Mouse (Mus musculus) MEL (cell line): Measurements from ENCODE around the gene Cend1. TPM values are rescaled to one million over a fixed set of nuclear protein-coding genes. Genes with fewer than 3 reads are reported as not detected.
"Not testable (repeated sequence)": the region's sequence is repeated elsewhere in the genome, so short reads cannot be mapped to it uniquely, and the experiment has no call there.

Experiments used
- DNase-seq: peaks from one replicate; pipeline ENCODE4 v3.0.0; 2011; ENCODE audit warnings: low read depth, low spot score
- H3K27ac ChIP-seq: 2 replicates; pipeline ENCODE4 v1.5.1; 2012; ENCODE audit warnings: low read depth, mild to moderate bottlenecking, control low read depth, low read length, moderate library complexity; ENCODE audit not compliant: control insufficient read depth
- H3K27me3 ChIP-seq, 2 experiments: fragments of 150-350 bp in 1 of 2; sonication (generic) in 1 of 2; 2 replicates each; pipeline ENCODE4 v1.6.1; 2012; ENCODE audit warnings: low read length in 2 of 2, mild to moderate bottlenecking in 2 of 2, improper control_type of control experiment in 1 of 2, moderate library complexity in 1 of 2; ENCODE audit not compliant: insufficient read depth in 2 of 2, control insufficient read depth in 1 of 2
- H3K36me3 ChIP-seq, 2 experiments: 2 replicates each; pipeline ENCODE4 v1.6.1; 2012 to 2014; ENCODE audit warnings: low read length in 2 of 2, improper control_type of control experiment in 1 of 2, inconsistent platforms in 1 of 2, mild to moderate bottlenecking in 1 of 2; ENCODE audit not compliant: insufficient read depth in 2 of 2, control insufficient read depth in 1 of 2
- H3K4me1 ChIP-seq, 2 experiments: fragments of 150-350 bp in 1 of 2; sonication (generic) in 1 of 2; 2 replicates each; pipeline ENCODE4 v1.6.1; 2012; ENCODE audit warnings: low read length in 2 of 2, improper control_type of control experiment in 1 of 2, mild to moderate bottlenecking in 1 of 2; ENCODE audit not compliant: insufficient read depth in 2 of 2, control insufficient read depth in 1 of 2
- H3K4me3 ChIP-seq, 2 experiments: fragments of 150-350 bp in 1 of 2; sonication (generic) in 1 of 2; 2 replicates each; pipeline ENCODE4 v1.5.1; 2012; ENCODE audit warnings: low read depth in 2 of 2, low read length in 2 of 2, mild to moderate bottlenecking in 2 of 2, moderate library complexity in 2 of 2, control low read depth in 1 of 2, improper control_type of control experiment in 1 of 2; ENCODE audit not compliant: control insufficient read depth in 1 of 2, insufficient read depth in 1 of 2
- H3K79me2 ChIP-seq: 2 replicates; pipeline ENCODE4 v1.6.1; 2012; ENCODE audit warnings: mild to moderate bottlenecking, low read length, moderate library complexity; ENCODE audit not compliant: control insufficient read depth, poor library complexity, insufficient read depth
- H3K9ac ChIP-seq: 2 replicates; pipeline ENCODE4 v1.6.1; 2012; ENCODE audit warnings: low read depth, mild to moderate bottlenecking, control low read depth, low read length, moderate library complexity; ENCODE audit not compliant: control insufficient read depth, poor library complexity, severe bottlenecking
- H3K9me3 ChIP-seq: fragments of 150-350 bp; sonication (generic); replicated peaks from 2 replicates; pipeline ENCODE4 v1.6.1; 2012; ENCODE audit warnings: mild to moderate bottlenecking, low read length, improper control_type of control experiment, moderate library complexity; ENCODE audit not compliant: insufficient read depth
- CHD2 ChIP-seq: IDR thresholded peaks from 2 replicates; pipeline ENCODE4 v1.6.1; 2011; ENCODE audit warnings: low read length, improper control_type of control experiment
- E2F4 ChIP-seq: IDR thresholded peaks from 2 replicates; pipeline ENCODE4 v1.6.1; 2011; ENCODE audit warnings: low read depth, low read length, improper control_type of control experiment, borderline replicate concordance
- ETS1 ChIP-seq: IDR thresholded peaks from 2 replicates; pipeline ENCODE4 v1.6.1; 2012; ENCODE audit warnings: low read depth, mild to moderate bottlenecking, inconsistent platforms, low read length, improper control_type of control experiment, moderate library complexity
- GABPA ChIP-seq: IDR thresholded peaks from 2 replicates; pipeline ENCODE4 v1.6.1; 2012; ENCODE audit warnings: low read depth, mild to moderate bottlenecking, inconsistent platforms, low read length, improper control_type of control experiment, moderate library complexity
- GATA1 ChIP-seq: IDR thresholded peaks from 2 replicates; pipeline ENCODE4 v1.6.1; 2011; ENCODE audit warnings: low read depth, low read length, improper control_type of control experiment
- HCFC1 ChIP-seq: IDR thresholded peaks from 2 replicates; pipeline ENCODE4 v1.6.1; 2012; ENCODE audit warnings: low read depth, mild to moderate bottlenecking, inconsistent platforms, low read length, improper control_type of control experiment, moderate library complexity
- JUND ChIP-seq: IDR thresholded peaks from 2 replicates; pipeline ENCODE4 v1.6.1; 2011; ENCODE audit warnings: low read depth, mild to moderate bottlenecking, improper control_type of control experiment, low read length
- KAT2A ChIP-seq: conservative IDR thresholded peaks from 2 replicates; pipeline ENCODE4 v1.6.1; 2012; ENCODE audit warnings: low read depth, low read length, improper control_type of control experiment, inconsistent platforms
- MEF2A ChIP-seq: IDR thresholded peaks from 2 replicates; pipeline ENCODE4 v1.6.1; 2014; ENCODE audit warnings: low read depth, mild to moderate bottlenecking, inconsistent platforms, low read length, improper control_type of control experiment; ENCODE audit not compliant: poor library complexity, insufficient replicate concordance, severe bottlenecking; ENCODE audit errors: extremely low read depth
- MXI1 ChIP-seq: IDR thresholded peaks from 2 replicates; pipeline ENCODE4 v1.6.1; 2011; ENCODE audit warnings: mild to moderate bottlenecking, low read depth, low read length, improper control_type of control experiment
- MYB ChIP-seq: IDR thresholded peaks from 2 replicates; pipeline ENCODE4 v1.6.1; 2011; ENCODE audit warnings: mild to moderate bottlenecking, low read depth, low read length, improper control_type of control experiment
- MYC ChIP-seq: IDR thresholded peaks from 2 replicates; pipeline ENCODE4 v1.6.1; 2011; ENCODE audit warnings: low read depth, mild to moderate bottlenecking, low read length, improper control_type of control experiment, moderate library complexity
- NELFE ChIP-seq: IDR thresholded peaks from 2 replicates; pipeline ENCODE4 v1.6.1; 2011; ENCODE audit warnings: low read depth, low read length, improper control_type of control experiment
- NRF1 ChIP-seq: IDR thresholded peaks from 2 replicates; pipeline ENCODE4 v1.6.1; 2014; ENCODE audit warnings: low read depth, mild to moderate bottlenecking, inconsistent platforms, low read length, improper control_type of control experiment, moderate library complexity; ENCODE audit not compliant: poor library complexity, insufficient read depth, severe bottlenecking
- POLR2A ChIP-seq, 2 experiments: IDR thresholded peaks; 2 replicates each; pipeline ENCODE4 v1.6.1; 2011 to 2012; ENCODE audit warnings: low read length in 2 of 2, mild to moderate bottlenecking in 2 of 2, control low read depth in 1 of 2, improper control_type of control experiment in 1 of 2, low read depth in 1 of 2, moderate library complexity in 1 of 2; ENCODE audit not compliant: control insufficient read depth in 1 of 2, insufficient read depth in 1 of 2, poor library complexity in 1 of 2
- POLR2AphosphoS2 ChIP-seq: IDR thresholded peaks from 2 replicates; pipeline ENCODE4 v1.6.1; 2011; ENCODE audit warnings: low read length, improper control_type of control experiment
- POLR2AphosphoS5 ChIP-seq: IDR thresholded peaks from 2 replicates; pipeline ENCODE4 v1.6.1; 2012; ENCODE audit warnings: low read depth, borderline replicate concordance, mild to moderate bottlenecking, inconsistent platforms, low read length, moderate library complexity, mixed read lengths
- SIN3A ChIP-seq: IDR thresholded peaks from 2 replicates; pipeline ENCODE4 v1.6.1; 2012; ENCODE audit warnings: low read length, improper control_type of control experiment, inconsistent platforms
- SMC3 ChIP-seq: IDR thresholded peaks from 2 replicates; pipeline ENCODE4 v1.6.1; 2011; ENCODE audit warnings: low read depth, low read length, improper control_type of control experiment
- TAL1 ChIP-seq: IDR thresholded peaks from 2 replicates; pipeline ENCODE4 v1.6.1; 2012; ENCODE audit warnings: mild to moderate bottlenecking, inconsistent platforms, low read length, moderate library complexity, mixed read lengths
- TCF12 ChIP-seq: IDR thresholded peaks from 2 replicates; pipeline ENCODE4 v1.6.1; 2014; ENCODE audit warnings: low read depth, mild to moderate bottlenecking, inconsistent platforms, low read length, improper control_type of control experiment, moderate library complexity
- UBTF ChIP-seq: IDR thresholded peaks from 2 replicates; pipeline ENCODE4 v1.6.1; 2012; ENCODE audit warnings: low read depth, mild to moderate bottlenecking, inconsistent platforms, low read length, improper control_type of control experiment, moderate library complexity, borderline replicate concordance; ENCODE audit not compliant: insufficient read depth
- USF2 ChIP-seq, 2 experiments: IDR thresholded peaks; 2 replicates each; pipeline ENCODE4 v1.6.1; 2011 to 2012; ENCODE audit warnings: improper control_type of control experiment in 2 of 2, low read length in 2 of 2, borderline replicate concordance in 1 of 2, inconsistent platforms in 1 of 2, low read depth in 1 of 2, mild to moderate bottlenecking in 1 of 2; ENCODE audit not compliant: insufficient read depth in 1 of 2
- ZC3H11A ChIP-seq: IDR thresholded peaks from 2 replicates; pipeline ENCODE4 v1.6.1; 2012; ENCODE audit warnings: low read depth, mild to moderate bottlenecking, inconsistent platforms, low read length, improper control_type of control experiment
- ZKSCAN1 ChIP-seq: IDR thresholded peaks from 2 replicates; pipeline ENCODE4 v1.6.1; 2012; ENCODE audit warnings: low read depth, mild to moderate bottlenecking, inconsistent platforms, low read length, improper control_type of control experiment, moderate library complexity
- ZMIZ1 ChIP-seq: IDR thresholded peaks from 2 replicates; pipeline ENCODE4 v1.6.1; 2012; ENCODE audit warnings: low read depth, mild to moderate bottlenecking, inconsistent platforms, low read length, improper control_type of control experiment, moderate library complexity
- ZNF384 ChIP-seq: IDR thresholded peaks from 2 replicates; pipeline ENCODE4 v1.6.1; 2012; ENCODE audit warnings: low read depth, mild to moderate bottlenecking, inconsistent platforms, low read length, improper control_type of control experiment
- polyA plus RNA-seq, 2 experiments: library from polyadenylated mRNA; stranded (reverse) in 1 of 2; unstranded in 1 of 2; fragments of >175 nt in 1 of 2; fragments of >200 nt in 1 of 2; gene quantifications; 2 replicates each; pipeline versions ENCODE4 v1.2.1 to v1.2.4; 2012; ENCODE audit warnings: low replicate concordance in 2 of 2, low read depth in 1 of 2; ENCODE audit not compliant: insufficient read length in 2 of 2, insufficient read depth in 1 of 2, missing spikeins in 1 of 2
- total RNA-seq: library from RNA; depleted of rRNA; stranded (reverse); fragments of 300-350 nt; gene quantifications from 2 replicates; pipeline ENCODE4 v1.2.3, GENCODE M21; 2012

Cend1 gene
- total and polyA plus RNA-seq, 3 experiments, result not detected

DNA sequence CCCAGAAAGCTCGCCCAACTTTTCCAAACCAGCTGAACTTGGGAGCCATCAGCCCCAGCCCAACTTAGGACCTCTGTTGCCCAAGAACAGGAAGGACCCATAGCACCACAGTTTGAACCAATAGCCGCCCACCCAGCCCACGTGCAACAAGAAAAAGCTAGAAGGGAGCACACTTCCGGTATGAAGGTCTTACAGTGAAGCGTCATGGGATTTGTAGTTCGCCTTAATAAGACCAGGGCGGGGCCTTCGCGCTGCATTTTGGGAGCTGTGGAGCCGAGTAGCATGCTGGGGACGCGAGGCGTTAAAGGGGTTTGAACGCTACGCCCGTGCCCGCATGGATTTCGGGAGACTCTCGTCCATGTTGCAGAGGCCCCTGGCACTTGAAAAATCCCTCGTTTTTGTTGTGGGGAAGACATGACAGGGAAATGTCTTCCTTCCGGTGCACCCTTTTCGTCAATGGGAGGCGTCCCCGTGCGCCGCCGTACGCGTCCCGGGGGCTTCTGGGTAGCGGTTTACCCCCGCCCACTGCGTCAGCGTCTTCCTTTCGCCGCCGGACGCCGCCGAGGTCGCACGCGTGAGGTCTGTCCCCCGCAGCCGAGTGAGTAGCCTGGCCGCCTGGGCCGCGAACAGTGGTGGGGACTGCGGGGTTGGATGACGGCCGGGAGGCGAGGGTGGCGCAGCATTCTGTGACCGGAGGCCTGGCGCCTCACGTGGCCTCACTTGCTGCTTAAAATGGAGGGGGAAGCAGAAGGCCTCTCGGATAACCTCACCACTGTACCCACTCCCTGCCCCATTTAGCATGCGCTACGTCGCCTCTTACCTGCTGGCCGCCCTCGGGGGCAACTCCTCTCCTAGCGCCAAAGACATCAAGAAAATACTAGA, 18.1 kb upstream of the Cend1 start, which contains the start of gene Rplp2 (continued):
- no peak for TF ChIP-seq JUND
- no peak for TF ChIP-seq UBTF
- TF ChIP-seq ETS1, result peak; percentile 39; the same call in 1 of the 2 replicates
- no peak for TF ChIP-seq TAL1
- TF ChIP-seq ZNF384, result peak; percentile 50
- TF ChIP-seq MYB, result no peak
- TF ChIP-seq CHD2, result no peak
- peak; percentile 86 for TF ChIP-seq KAT2A
- no peak for TF ChIP-seq SMC3
- peak; percentile 99 for TF ChIP-seq MXI1
- peak; percentile 88 for TF ChIP-seq POLR2AphosphoS2
- TF ChIP-seq ZC3H11A, result no peak
- TF ChIP-seq POLR2A (IDR thresholded peaks at IDR 0.05; ENCODE audit: control insufficient read depth in 1 of 2, insufficient read depth in 1 of 2, low read depth in 1 of 2, low read length in 2 of 2, poor library complexity in 1 of 2), result peak; percentile 87 to 93
- TF ChIP-seq ZMIZ1, result peak; percentile 72
- TF ChIP-seq MYC, result peak; percentile 98
- TF ChIP-seq TCF12, result peak; percentile 65
- no peak for TF ChIP-seq GATA1
- TF ChIP-seq, all 39 proteins: peak for 21

DNA sequence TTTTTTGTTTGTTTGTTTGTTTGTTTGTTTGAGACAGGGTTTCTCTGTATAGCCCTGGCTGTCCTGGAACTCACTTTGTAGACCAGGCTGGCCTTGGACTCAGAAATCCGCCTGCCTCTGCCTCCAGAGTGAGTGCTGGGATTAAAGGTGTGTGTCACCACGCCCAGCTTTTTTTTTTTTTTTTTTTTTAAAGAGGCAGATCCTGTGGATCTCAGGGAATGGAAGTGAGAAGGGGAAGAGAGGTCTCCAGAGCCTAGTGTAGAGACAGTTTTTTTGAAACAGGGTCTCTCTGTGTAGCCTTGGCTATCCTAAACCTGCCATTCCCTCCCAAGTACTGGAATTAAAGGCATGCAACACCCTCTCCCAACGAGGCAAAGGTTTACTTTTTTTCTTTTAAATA, 17.1 kb upstream of the Cend1 start:
- peak overlapping the region; percentile 69 for H3K27ac ChIP-seq
- peaks cover 46% of the 10 kb centered on the region for H3K79me2 ChIP-seq
- peak; percentile 83 for TF ChIP-seq ZNF384
- peaks cover 0 to 36% of the 10 kb centered on the region in 2 experiments; a peak in 2 of 4 replicates for H3K4me1 ChIP-seq
- not testable (repeated sequence) for H3K9me3 ChIP-seq, H3K27me3 ChIP-seq, DNase-seq
- H3K4me3 ChIP-seq, result peak overlapping the region; percentile 45 to 87
- H3K9ac ChIP-seq, result peak overlapping the region; percentile 80
- H3K36me3 ChIP-seq, result peaks cover 15 to 32% of the 10 kb centered on the region in 2 experiments

- H3K4me3 ChIP-seq, result peak within 1 kb of the TSS; percentile 62 to 85
- H3K27me3 ChIP-seq, result no peaks in the 10 kb centered on the region
- peak; percentile 91 for DNase-seq
- H3K9ac ChIP-seq, result peak within 1 kb of the TSS; percentile 88
- peaks cover 0 to 19% of the 10 kb centered on the region in 2 experiments; a peak in 2 of 4 replicates for H3K4me1 ChIP-seq
- peak within 1 kb of the TSS; percentile 84 for H3K27ac ChIP-seq
- peaks cover 36% of the 10 kb centered on the region for H3K79me2 ChIP-seq
- peaks cover 8 to 18% of the 10 kb centered on the region in 2 experiments for H3K36me3 ChIP-seq
- no peaks in the 10 kb centered on the region for H3K9me3 ChIP-seq
- TF ChIP-seq E2F4 (peak; percentile 99), POLR2AphosphoS5 (no peak), SIN3A (peak; percentile 82), KAT2A (no peak; the same call in 1 of the 2 replicates), MYB (no peak), NELFE (peak; percentile 79), MEF2A (no peak), ZC3H11A (no peak), NRF1 (no peak), HCFC1 (peak; percentile 76), GATA1 (no peak), USF2 (IDR thresholded peaks at IDR 0.05; ENCODE audit: borderline replicate concordance in 1 of 2, insufficient read depth in 1 of 2, low read depth in 1 of 2, low read length in 2 of 2) (no peak), GABPA (no peak), ZKSCAN1 (no peak)
These were observed 14.5 kb upstream of the Cend1 start, which contains the start of gene Pidd1 for GRCm38 (mm10) chr7:141443828-141444237. Gene Pidd1 (minus strand): TSS chr7:141444025.
